Mouse (Mus musculus) MEL (cell line): ENCODE data around the gene Mgat1. TPM values are rescaled to one million over a fixed set of nuclear protein-coding genes. Genes with fewer than 3 reads are reported as not detected.

Source experiments
- DNase-seq: peaks from one replicate; pipeline ENCODE4 v3.0.0; 2011; ENCODE audit warnings: low read depth, low spot score
- H3K27ac ChIP-seq: 2 replicates; pipeline ENCODE4 v1.5.1; 2012; ENCODE audit warnings: low read depth, mild to moderate bottlenecking, control low read depth, low read length, moderate library complexity; ENCODE audit not compliant: control insufficient read depth
- H3K27me3 ChIP-seq, 2 experiments: fragments of 150-350 bp in 1 of 2; sonication (generic) in 1 of 2; 2 replicates each; pipeline ENCODE4 v1.6.1; 2012; ENCODE audit warnings: low read length in 2 of 2, mild to moderate bottlenecking in 2 of 2, improper control_type of control experiment in 1 of 2, moderate library complexity in 1 of 2; ENCODE audit not compliant: insufficient read depth in 2 of 2, control insufficient read depth in 1 of 2
- H3K36me3 ChIP-seq, 2 experiments: 2 replicates each; pipeline ENCODE4 v1.6.1; 2012 to 2014; ENCODE audit warnings: low read length in 2 of 2, improper control_type of control experiment in 1 of 2, inconsistent platforms in 1 of 2, mild to moderate bottlenecking in 1 of 2; ENCODE audit not compliant: insufficient read depth in 2 of 2, control insufficient read depth in 1 of 2
- H3K4me1 ChIP-seq, 2 experiments: fragments of 150-350 bp in 1 of 2; sonication (generic) in 1 of 2; 2 replicates each; pipeline ENCODE4 v1.6.1; 2012; ENCODE audit warnings: low read length in 2 of 2, improper control_type of control experiment in 1 of 2, mild to moderate bottlenecking in 1 of 2; ENCODE audit not compliant: insufficient read depth in 2 of 2, control insufficient read depth in 1 of 2
- H3K4me3 ChIP-seq, 2 experiments: fragments of 150-350 bp in 1 of 2; sonication (generic) in 1 of 2; 2 replicates each; pipeline ENCODE4 v1.5.1; 2012; ENCODE audit warnings: low read depth in 2 of 2, low read length in 2 of 2, mild to moderate bottlenecking in 2 of 2, moderate library complexity in 2 of 2, control low read depth in 1 of 2, improper control_type of control experiment in 1 of 2; ENCODE audit not compliant: control insufficient read depth in 1 of 2, insufficient read depth in 1 of 2
- H3K79me2 ChIP-seq: 2 replicates; pipeline ENCODE4 v1.6.1; 2012; ENCODE audit warnings: mild to moderate bottlenecking, low read length, moderate library complexity; ENCODE audit not compliant: control insufficient read depth, poor library complexity, insufficient read depth
- H3K9ac ChIP-seq: 2 replicates; pipeline ENCODE4 v1.6.1; 2012; ENCODE audit warnings: low read depth, mild to moderate bottlenecking, control low read depth, low read length, moderate library complexity; ENCODE audit not compliant: control insufficient read depth, poor library complexity, severe bottlenecking
- H3K9me3 ChIP-seq: fragments of 150-350 bp; sonication (generic); replicated peaks from 2 replicates; pipeline ENCODE4 v1.6.1; 2012; ENCODE audit warnings: mild to moderate bottlenecking, low read length, improper control_type of control experiment, moderate library complexity; ENCODE audit not compliant: insufficient read depth
- BHLHE40 ChIP-seq: IDR thresholded peaks from 2 replicates; pipeline ENCODE4 v1.6.1; 2012; ENCODE audit warnings: low read depth, mild to moderate bottlenecking, inconsistent platforms, low read length, improper control_type of control experiment, borderline replicate concordance
- CHD1 ChIP-seq: IDR thresholded peaks from 2 replicates; pipeline ENCODE4 v1.6.1; 2012; ENCODE audit warnings: low read depth, mild to moderate bottlenecking, inconsistent platforms, low read length, improper control_type of control experiment
- CHD2 ChIP-seq: IDR thresholded peaks from 2 replicates; pipeline ENCODE4 v1.6.1; 2011; ENCODE audit warnings: low read length, improper control_type of control experiment
- CTCF ChIP-seq, 3 experiments: IDR thresholded peaks in 2 of 3; conservative IDR thresholded peaks in 1 of 3; 2 replicates each; pipeline ENCODE4 v1.5.1; 2011 to 2012; ENCODE audit warnings: low read length in 3 of 3, low read depth in 2 of 3, mild to moderate bottlenecking in 2 of 3, improper control_type of control experiment in 1 of 3, inconsistent platforms in 1 of 3, mixed read lengths in 1 of 3, moderate library complexity in 1 of 3; ENCODE audit not compliant: control insufficient read depth in 1 of 3, insufficient read depth in 1 of 3, poor library complexity in 1 of 3, severe bottlenecking in 1 of 3
- E2F4 ChIP-seq: IDR thresholded peaks from 2 replicates; pipeline ENCODE4 v1.6.1; 2011; ENCODE audit warnings: low read depth, low read length, improper control_type of control experiment, borderline replicate concordance
- ELF1 ChIP-seq: IDR thresholded peaks from 2 replicates; pipeline ENCODE4 v1.6.1; 2014; ENCODE audit warnings: low read depth, mild to moderate bottlenecking, inconsistent platforms, low read length, improper control_type of control experiment, moderate library complexity
- EP300 ChIP-seq, 2 experiments: IDR thresholded peaks; 2 replicates each; pipeline ENCODE4 v1.6.1; 2011; ENCODE audit warnings: improper control_type of control experiment in 2 of 2, low read length in 2 of 2, low read depth in 1 of 2, mild to moderate bottlenecking in 1 of 2
- ETS1 ChIP-seq: IDR thresholded peaks from 2 replicates; pipeline ENCODE4 v1.6.1; 2012; ENCODE audit warnings: low read depth, mild to moderate bottlenecking, inconsistent platforms, low read length, improper control_type of control experiment, moderate library complexity
- GABPA ChIP-seq: IDR thresholded peaks from 2 replicates; pipeline ENCODE4 v1.6.1; 2012; ENCODE audit warnings: low read depth, mild to moderate bottlenecking, inconsistent platforms, low read length, improper control_type of control experiment, moderate library complexity
- HCFC1 ChIP-seq: IDR thresholded peaks from 2 replicates; pipeline ENCODE4 v1.6.1; 2012; ENCODE audit warnings: low read depth, mild to moderate bottlenecking, inconsistent platforms, low read length, improper control_type of control experiment, moderate library complexity
- JUND ChIP-seq: IDR thresholded peaks from 2 replicates; pipeline ENCODE4 v1.6.1; 2011; ENCODE audit warnings: low read depth, mild to moderate bottlenecking, improper control_type of control experiment, low read length
- KAT2A ChIP-seq: conservative IDR thresholded peaks from 2 replicates; pipeline ENCODE4 v1.6.1; 2012; ENCODE audit warnings: low read depth, low read length, improper control_type of control experiment, inconsistent platforms
- MAFK ChIP-seq: IDR thresholded peaks from 2 replicates; pipeline ENCODE4 v1.6.1; 2011; ENCODE audit warnings: low read depth, mild to moderate bottlenecking, low read length, improper control_type of control experiment, borderline replicate concordance
- MAX ChIP-seq: IDR thresholded peaks from 2 replicates; pipeline ENCODE4 v1.6.1; 2011; ENCODE audit warnings: low read length, improper control_type of control experiment
- MAZ ChIP-seq: IDR thresholded peaks from 2 replicates; pipeline ENCODE4 v1.6.1; 2012; ENCODE audit warnings: low read depth, mild to moderate bottlenecking, inconsistent platforms, low read length, improper control_type of control experiment
- MEF2A ChIP-seq: IDR thresholded peaks from 2 replicates; pipeline ENCODE4 v1.6.1; 2014; ENCODE audit warnings: low read depth, mild to moderate bottlenecking, inconsistent platforms, low read length, improper control_type of control experiment; ENCODE audit not compliant: poor library complexity, insufficient replicate concordance, severe bottlenecking; ENCODE audit errors: extremely low read depth
- MXI1 ChIP-seq: IDR thresholded peaks from 2 replicates; pipeline ENCODE4 v1.6.1; 2011; ENCODE audit warnings: mild to moderate bottlenecking, low read depth, low read length, improper control_type of control experiment
- MYB ChIP-seq: IDR thresholded peaks from 2 replicates; pipeline ENCODE4 v1.6.1; 2011; ENCODE audit warnings: mild to moderate bottlenecking, low read depth, low read length, improper control_type of control experiment
- MYC ChIP-seq: IDR thresholded peaks from 2 replicates; pipeline ENCODE4 v1.6.1; 2011; ENCODE audit warnings: low read depth, mild to moderate bottlenecking, low read length, improper control_type of control experiment, moderate library complexity
- NELFE ChIP-seq: IDR thresholded peaks from 2 replicates; pipeline ENCODE4 v1.6.1; 2011; ENCODE audit warnings: low read depth, low read length, improper control_type of control experiment
- POLR2A ChIP-seq, 2 experiments: IDR thresholded peaks; 2 replicates each; pipeline ENCODE4 v1.6.1; 2011 to 2012; ENCODE audit warnings: low read length in 2 of 2, mild to moderate bottlenecking in 2 of 2, control low read depth in 1 of 2, improper control_type of control experiment in 1 of 2, low read depth in 1 of 2, moderate library complexity in 1 of 2; ENCODE audit not compliant: control insufficient read depth in 1 of 2, insufficient read depth in 1 of 2, poor library complexity in 1 of 2
- RAD21 ChIP-seq: IDR thresholded peaks from 2 replicates; pipeline ENCODE4 v1.6.1; 2011; ENCODE audit warnings: mild to moderate bottlenecking, low read depth, low read length, improper control_type of control experiment
- RCOR1 ChIP-seq: IDR thresholded peaks from 2 replicates; pipeline ENCODE4 v1.6.1; 2012; ENCODE audit warnings: low read depth, mild to moderate bottlenecking, inconsistent platforms, low read length, improper control_type of control experiment
- SIN3A ChIP-seq: IDR thresholded peaks from 2 replicates; pipeline ENCODE4 v1.6.1; 2012; ENCODE audit warnings: low read length, improper control_type of control experiment, inconsistent platforms
- SMC3 ChIP-seq: IDR thresholded peaks from 2 replicates; pipeline ENCODE4 v1.6.1; 2011; ENCODE audit warnings: low read depth, low read length, improper control_type of control experiment
- TBP ChIP-seq: IDR thresholded peaks from 2 replicates; pipeline ENCODE4 v1.8.0; 2011; ENCODE audit warnings: low read depth, low read length, improper control_type of control experiment
- TCF12 ChIP-seq: IDR thresholded peaks from 2 replicates; pipeline ENCODE4 v1.6.1; 2014; ENCODE audit warnings: low read depth, mild to moderate bottlenecking, inconsistent platforms, low read length, improper control_type of control experiment, moderate library complexity
- USF1 ChIP-seq: IDR thresholded peaks from 2 replicates; pipeline ENCODE4 v1.6.1; 2014; ENCODE audit warnings: low read depth, mild to moderate bottlenecking, inconsistent platforms, low read length, improper control_type of control experiment, moderate library complexity
- USF2 ChIP-seq, 2 experiments: IDR thresholded peaks; 2 replicates each; pipeline ENCODE4 v1.6.1; 2011 to 2012; ENCODE audit warnings: improper control_type of control experiment in 2 of 2, low read length in 2 of 2, borderline replicate concordance in 1 of 2, inconsistent platforms in 1 of 2, low read depth in 1 of 2, mild to moderate bottlenecking in 1 of 2; ENCODE audit not compliant: insufficient read depth in 1 of 2
- ZKSCAN1 ChIP-seq: IDR thresholded peaks from 2 replicates; pipeline ENCODE4 v1.6.1; 2012; ENCODE audit warnings: low read depth, mild to moderate bottlenecking, inconsistent platforms, low read length, improper control_type of control experiment, moderate library complexity
- ZMIZ1 ChIP-seq: IDR thresholded peaks from 2 replicates; pipeline ENCODE4 v1.6.1; 2012; ENCODE audit warnings: low read depth, mild to moderate bottlenecking, inconsistent platforms, low read length, improper control_type of control experiment, moderate library complexity
- ZNF384 ChIP-seq: IDR thresholded peaks from 2 replicates; pipeline ENCODE4 v1.6.1; 2012; ENCODE audit warnings: low read depth, mild to moderate bottlenecking, inconsistent platforms, low read length, improper control_type of control experiment
- polyA plus RNA-seq, 2 experiments: library from polyadenylated mRNA; stranded (reverse) in 1 of 2; unstranded in 1 of 2; fragments of >175 nt in 1 of 2; fragments of >200 nt in 1 of 2; gene quantifications; 2 replicates each; pipeline versions ENCODE4 v1.2.1 to v1.2.4; 2012; ENCODE audit warnings: low replicate concordance in 2 of 2, low read depth in 1 of 2; ENCODE audit not compliant: insufficient read length in 2 of 2, insufficient read depth in 1 of 2, missing spikeins in 1 of 2
- total RNA-seq: library from RNA; depleted of rRNA; stranded (reverse); fragments of 300-350 nt; gene quantifications from 2 replicates; pipeline ENCODE4 v1.2.3, GENCODE M21; 2012

Gene Mgat1
- total and polyA plus RNA-seq, 3 experiments: 41.1 to 44.3 TPM; not detected in 1

DNA sequence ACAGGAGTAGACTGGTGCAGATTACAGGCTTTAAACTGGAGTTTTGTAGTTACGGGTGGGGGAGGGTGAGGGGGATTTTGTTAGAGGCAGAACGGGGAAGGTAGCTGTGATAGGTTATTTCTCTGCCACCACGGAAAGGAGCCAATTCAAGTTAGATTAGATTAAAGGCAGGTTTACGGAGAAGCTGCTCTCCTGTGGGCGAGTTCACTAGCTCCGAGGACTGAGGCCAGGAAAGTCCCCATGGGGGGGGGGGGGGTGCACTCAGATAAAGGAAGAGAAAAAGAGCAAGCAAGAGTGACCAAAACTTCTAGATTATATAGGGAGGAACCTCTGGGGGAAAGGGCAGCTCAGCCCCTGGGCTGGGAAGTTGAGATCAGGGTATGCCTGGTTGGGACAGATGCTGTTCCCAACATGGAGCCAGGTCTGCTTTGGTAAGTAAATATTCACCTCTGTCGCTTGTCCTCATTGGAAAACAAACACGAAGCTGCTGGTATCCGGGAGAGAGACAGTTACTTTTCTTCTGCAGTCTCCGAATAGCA lies 41.4 kb upstream of the Mgat1 start (continued):
- TF ChIP-seq HCFC1: peak; percentile 59; the same call in 1 of the 2 replicates
- TF ChIP-seq POLR2A (IDR thresholded peaks at IDR 0.05; ENCODE audit: control insufficient read depth in 1 of 2, insufficient read depth in 1 of 2, low read depth in 1 of 2, low read length in 2 of 2, poor library complexity in 1 of 2): no peak
- peak; percentile 44; the same call in 1 of the 2 replicates for TF ChIP-seq CHD1
- TF ChIP-seq MAFK: peak; percentile 54; the same call in 1 of the 2 replicates
- peak; percentile 56; the same call in 1 of the 2 replicates for TF ChIP-seq ZKSCAN1
- TF ChIP-seq CHD2: peak; percentile 54; the same call in 1 of the 2 replicates
- TF ChIP-seq MAZ: peak; percentile 93; the same call in 1 of the 2 replicates
- TF ChIP-seq MEF2A: peak; percentile 39; the same call in 1 of the 2 replicates
- peak; percentile 60; the same call in 1 of the 2 replicates for TF ChIP-seq ELF1
- TF ChIP-seq MYC: no peak
- no peak for TF ChIP-seq MXI1

DNA sequence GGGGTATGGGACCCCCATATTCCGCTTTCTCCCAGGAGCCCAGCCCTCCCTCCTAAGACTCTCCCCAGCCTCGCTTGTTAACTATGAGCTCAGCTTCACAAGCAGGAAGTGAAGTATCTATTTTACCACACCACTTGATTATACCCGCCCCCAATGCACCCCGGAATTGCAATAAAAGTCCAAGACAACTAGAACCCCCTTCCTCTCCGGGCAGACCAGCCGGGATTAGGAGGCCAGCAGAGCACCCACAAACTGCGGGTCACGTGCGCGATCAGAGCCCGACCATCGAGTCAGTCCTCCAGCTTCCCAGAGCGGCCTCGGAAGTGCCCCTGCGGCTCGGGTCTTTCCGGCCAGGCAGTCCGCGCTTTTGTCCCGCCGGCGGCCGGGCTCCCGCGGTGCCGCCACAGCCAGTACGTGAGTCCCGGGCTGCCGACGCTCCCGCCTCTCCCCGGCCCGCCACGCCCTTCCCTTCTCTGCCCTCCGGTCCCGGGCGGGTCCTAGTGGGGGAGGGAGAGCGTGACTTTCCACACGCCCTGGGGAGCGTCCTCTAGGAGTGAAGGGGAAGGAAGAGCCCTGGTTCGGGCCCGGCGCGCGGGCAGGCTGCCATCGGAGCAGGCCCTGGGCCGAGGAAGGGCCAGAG lies 40.7 kb upstream of the Mgat1 start, which contains the start of gene Zfp62:
Gene Zfp62, plus strand, starts transcription at position 164 of the 640 bp plus-strand sequence.
- Histone ChIP-seq H3K9ac (peak within 1 kb of the TSS; percentile 93), H3K27me3 (no peaks in the 10 kb centered on the region), H3K79me2 (peaks cover 46% of the 10 kb centered on the region), H3K27ac (peak within 1 kb of the TSS; percentile 94), H3K36me3 (peaks cover 4 to 45% of the 10 kb centered on the region in 2 experiments; a peak in 3 of 4 replicates), H3K4me1 (peaks cover 16 to 41% of the 10 kb centered on the region in 2 experiments), H3K4me3 (peak within 1 kb of the TSS; percentile 72 to 73), H3K9me3 (no peaks in the 10 kb centered on the region)
- DNase-seq: peak; percentile 98
- TF ChIP-seq ETS1: peak; percentile 90
- TF ChIP-seq CHD2: no peak
- TF ChIP-seq USF1: peak; percentile 98
- peak; percentile 75 for TF ChIP-seq KAT2A
- TF ChIP-seq SIN3A: peak; percentile 89
- TF ChIP-seq E2F4: peak; percentile 78; the same call in 1 of the 2 replicates
- TF ChIP-seq MAX: peak; percentile 97
- TF ChIP-seq CTCF (IDR thresholded peaks at IDR 0.05 in 2 of 3, conservative IDR thresholded peaks at IDR 0.05 in 1 of 3; ENCODE audit: control insufficient read depth in 1 of 3, insufficient read depth in 1 of 3, low read depth in 2 of 3, low read length in 3 of 3, poor library complexity in 1 of 3, severe bottlenecking in 1 of 3): no peak
- TF ChIP-seq RCOR1: peak; percentile 75; the same call in 1 of the 2 replicates
- TF ChIP-seq CHD1: peak; percentile 87; the same call in 1 of the 2 replicates
- TF ChIP-seq MXI1: peak; percentile 96
- TF ChIP-seq JUND: no peak
- no peak for TF ChIP-seq RAD21
- peak; percentile 99 for TF ChIP-seq BHLHE40
- TF ChIP-seq SMC3: no peak; the same call in 1 of the 2 replicates
- TF ChIP-seq EP300 (IDR thresholded peaks at IDR 0.05; ENCODE audit: low read depth in 1 of 2, low read length in 2 of 2): peak in 1 of 2 experiments; percentile 62; a peak in 2 of 4 replicates
- TF ChIP-seq ZMIZ1: peak; percentile 79; the same call in 1 of the 2 replicates
- TF ChIP-seq MYB: no peak
- TF ChIP-seq TBP: peak; percentile 90
- TF ChIP-seq TCF12: peak; percentile 81
- TF ChIP-seq NELFE: peak; percentile 79
- no peak for TF ChIP-seq ZNF384
- peak; percentile 67; the same call in 1 of the 2 replicates for TF ChIP-seq GABPA
- TF ChIP-seq USF2 (IDR thresholded peaks at IDR 0.05; ENCODE audit: borderline replicate concordance in 1 of 2, insufficient read depth in 1 of 2, low read depth in 1 of 2, low read length in 2 of 2): peak; percentile 59 to 93
- TF ChIP-seq MEF2A: peak; percentile 64; the same call in 1 of the 2 replicates
- TF ChIP-seq HCFC1: peak; percentile 92
- TF ChIP-seq ELF1: peak; percentile 88
